Mouse (Mus musculus) liver, postnatal 0 days (tissue): Measurements from ENCODE around the gene Pacrg.

Experiments used
- CTCF ChIP-seq: sonication (generic); IDR thresholded peaks from 2 replicates; pipeline ENCODE4 v1.5.1; 2016; ENCODE audit warnings: antibody characterized with exemption, low read depth
- EP300 ChIP-seq: IDR thresholded peaks from 2 replicates; pipeline ENCODE4 v1.6.1; 2016; ENCODE audit warnings: antibody characterized with exemption, low read depth, mild to moderate bottlenecking

DNA sequence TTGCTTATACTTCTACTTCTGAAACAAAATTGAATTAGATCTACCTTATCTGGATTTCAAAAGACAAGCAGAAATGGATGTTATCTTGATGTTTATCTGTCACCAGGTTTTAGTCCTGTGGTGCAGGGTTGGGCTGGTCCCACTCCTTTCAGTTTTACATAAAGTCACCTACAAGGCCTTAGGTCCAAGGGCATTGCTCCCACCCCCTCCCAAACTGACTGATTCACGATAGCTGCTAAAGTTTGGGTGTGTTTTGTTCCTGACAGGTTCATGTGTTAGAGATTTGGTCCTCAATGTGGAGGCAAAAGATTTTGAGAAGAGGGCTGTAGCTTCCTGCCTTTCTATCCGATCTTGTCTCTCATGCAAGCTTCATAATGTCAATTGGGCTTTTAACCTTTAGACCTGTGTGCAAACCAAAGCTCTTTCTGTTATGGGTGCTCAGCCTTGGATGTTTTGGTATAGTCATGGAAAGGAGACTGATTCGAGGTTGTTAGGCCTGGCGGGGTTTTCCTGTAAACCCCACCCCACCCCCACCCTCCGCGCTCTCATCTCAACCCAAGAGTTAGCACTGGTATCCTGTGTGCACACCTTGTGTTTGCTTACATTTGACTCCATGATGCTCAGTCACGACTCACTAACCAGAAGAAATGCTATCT is 407.5 kb downstream of the Pacrg start:
- TF ChIP-seq CTCF: no peak
- TF ChIP-seq EP300: no peak
